Mouse (Mus musculus): ENCODE data around the gene Abhd6.

GRCm38 (mm10) chr14:8082949-8083348 lies 80.2 kb downstream of the Abhd6 start:
- TF ChIP-seq GATA1 (IDR thresholded peaks at IDR 0.05; ENCODE audit: borderline replicate concordance, low read length) (no peak), CTCF (IDR thresholded peaks at IDR 0.05; ENCODE audit: low read depth, low read length) (no peak), GATA2 (IDR thresholded peaks at IDR 0.05; ENCODE audit: borderline replicate concordance, low read depth, low read length) (no peak)
